Mouse (Mus musculus) liver, adult 2 months (tissue): Measurements from ENCODE around the gene Ttll11. TPM values are rescaled to one million over a fixed set of nuclear protein-coding genes. Genes with fewer than 3 reads are reported as not detected.

Source experiments
- DNase-seq: peaks from one replicate; pipeline ENCODE4 v3.0.0-alpha.2; 2011; ENCODE audit warnings: low read depth, low spot score; ENCODE audit errors: extremely low read depth
- H3K27ac ChIP-seq: fragments of 200-500 bp; replicated peaks from 2 replicates; pipeline ENCODE4 v1.5.1; 2012; ENCODE audit warnings: low read depth, mild to moderate bottlenecking, control low read depth, inconsistent platforms, low read length; ENCODE audit not compliant: insufficient read depth
- H3K27me3 ChIP-seq: fragments of 200-500 bp; 2 replicates; pipeline ENCODE4 v1.6.1; 2012; ENCODE audit warnings: mild to moderate bottlenecking, moderate library complexity, low read length, inconsistent platforms; ENCODE audit not compliant: control insufficient read depth, insufficient read depth
- H3K36me3 ChIP-seq: fragments of 200-500 bp; 2 replicates; pipeline ENCODE4 v1.6.1; 2012; ENCODE audit warnings: low read length, inconsistent platforms; ENCODE audit not compliant: control insufficient read depth, insufficient read depth
- H3K4me1 ChIP-seq: fragments of 200-500 bp; 2 replicates; pipeline ENCODE4 v1.6.1; 2011; ENCODE audit warnings: low read length; ENCODE audit not compliant: control insufficient read depth, insufficient read depth
- H3K4me3 ChIP-seq: fragments of 200-500 bp; 2 replicates; pipeline ENCODE4 v1.5.1; 2011; ENCODE audit warnings: low read depth, mild to moderate bottlenecking, control low read depth, low read length, moderate library complexity; ENCODE audit not compliant: insufficient read depth
- H3K79me2 ChIP-seq: fragments of 200-500 bp; 2 replicates; pipeline ENCODE4 v1.6.1; 2012; ENCODE audit warnings: inconsistent platforms, mild to moderate bottlenecking, low read length, moderate library complexity; ENCODE audit not compliant: control insufficient read depth, insufficient read depth
- H3K9ac ChIP-seq: fragments of 200-500 bp; 2 replicates; pipeline ENCODE4 v1.6.1; 2012; ENCODE audit warnings: low read depth, mild to moderate bottlenecking, control low read depth, inconsistent platforms, low read length
- CTCF ChIP-seq: fragments of 200-500 bp; IDR thresholded peaks from 2 replicates; pipeline ENCODE4 v1.5.1; 2011; ENCODE audit warnings: low read depth, low read length, control low read depth
- POLR2A ChIP-seq: fragments of 200-500 bp; IDR thresholded peaks from 2 replicates; pipeline ENCODE4 v1.6.1; 2011; ENCODE audit warnings: low read length, control low read depth; ENCODE audit not compliant: insufficient read depth; ENCODE audit errors: extremely low read depth
- WGBS: fragments of 180-500 bp; shearing (Covaris S2); methylation state at CpG from one replicate; pipeline ENCODE4 v1.1.7; 2018; 5-methylcytosine and 5-hydroxymethylcytosine counted together
- polyA plus RNA-seq: library from polyadenylated mRNA; depleted of rRNA; stranded (reverse); fragments of >200 nt; gene quantifications from 2 replicates; pipeline ENCODE4 v1.2.3, GENCODE M21; 2012
- total RNA-seq: library from RNA; depleted of rRNA; stranded (reverse); fragments of >200 nt; gene quantifications from 2 replicates; pipeline ENCODE4 v1.2.3, GENCODE M21; 2014

Gene Ttll11
- total and polyA plus RNA-seq, 2 experiments: 0.09 to 0.55 TPM

- no peak overlapping the region for H3K27ac ChIP-seq
- WGBS: 87% methylated on average over 2 of the region's 2 CpGs
- H3K4me1 ChIP-seq: no peaks in the 10 kb centered on the region
- H3K79me2 ChIP-seq: no peaks in the 10 kb centered on the region
- TF ChIP-seq POLR2A: no peak
- no peak for TF ChIP-seq CTCF
- H3K27me3 ChIP-seq: no peaks in the 10 kb centered on the region
- no peaks in the 10 kb centered on the region for H3K36me3 ChIP-seq
- H3K4me3 ChIP-seq: no peak overlapping the region
- no peak overlapping the region for H3K9ac ChIP-seq
- no peak for DNase-seq
Measured at GRCm38 (mm10) chr2:35963280-35963679, 16.4 kb downstream of the Ttll11 start.

DNA sequence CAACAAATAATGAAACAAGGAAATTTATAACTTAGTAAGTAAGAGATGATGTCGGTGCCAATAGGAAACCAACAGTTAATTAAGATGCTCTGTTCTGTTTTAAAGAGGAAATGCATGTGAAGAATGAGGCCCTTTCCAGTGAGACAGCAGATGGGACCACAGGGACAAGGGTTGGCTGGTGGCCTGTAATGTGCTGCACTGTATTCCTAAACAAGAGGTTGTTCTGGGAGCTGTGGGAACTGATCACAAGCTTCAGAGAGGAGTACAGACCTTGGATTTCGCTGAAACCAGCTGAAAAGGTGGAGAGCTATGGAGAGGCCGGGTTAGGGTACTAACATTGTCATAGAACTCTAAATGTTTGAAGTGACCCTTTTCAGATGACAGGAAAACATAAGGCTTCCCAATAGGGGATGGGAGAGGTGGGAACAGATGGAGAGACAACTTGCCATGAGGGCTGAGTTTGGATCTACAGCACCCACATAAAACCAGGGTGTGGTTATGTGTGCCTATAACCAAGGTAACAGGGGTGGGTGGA lies 18.1 kb downstream of the Ttll11 start:
- Histone ChIP-seq H3K79me2 (no peaks in the 10 kb centered on the region), H3K9ac (no peak overlapping the region), H3K36me3 (no peaks in the 10 kb centered on the region), H3K4me3 (no peak overlapping the region), H3K4me1 (no peaks in the 10 kb centered on the region), H3K27me3 (no peaks in the 10 kb centered on the region), H3K27ac (no peak overlapping the region)
- no peak for DNase-seq
- 82% methylated on average over 3 of the region's 3 CpGs for WGBS
- TF ChIP-seq POLR2A: no peak
- TF ChIP-seq CTCF: no peak

DNA sequence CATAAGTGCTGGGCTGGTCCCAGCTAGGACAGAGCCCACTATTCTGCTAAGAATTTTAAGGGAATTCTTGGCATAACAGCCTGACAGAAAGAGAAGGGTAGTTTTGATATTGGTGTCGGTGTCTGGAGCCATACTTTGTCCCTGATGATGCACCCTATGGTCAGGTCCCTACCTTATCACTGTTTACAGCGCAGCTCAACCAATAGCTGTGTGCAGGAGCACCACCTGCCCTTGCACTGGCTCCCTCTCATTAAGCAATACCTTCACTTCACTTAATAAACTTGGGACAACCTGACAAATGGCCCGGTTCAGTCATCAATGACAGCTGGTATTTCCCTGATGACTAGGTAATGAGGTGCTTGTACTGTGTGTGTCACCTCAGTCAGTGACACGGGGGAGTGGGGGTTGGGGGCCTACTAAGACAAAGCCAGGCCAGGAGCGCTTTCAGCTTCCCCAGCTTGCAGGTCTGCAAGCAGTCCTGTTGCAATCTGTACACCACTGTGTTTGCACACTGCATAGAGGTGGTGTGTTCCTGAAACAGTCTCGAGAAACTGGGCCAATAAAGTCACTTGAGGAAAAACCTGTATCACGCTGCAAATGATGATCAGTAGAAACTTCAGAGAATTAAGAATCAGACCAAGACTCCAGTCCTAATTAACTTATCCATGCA lies 22.1 kb downstream of the Ttll11 start:
- TF ChIP-seq CTCF (no peak), POLR2A (no peak)
- Histone ChIP-seq H3K27ac (no peak overlapping the region), H3K9ac (no peak overlapping the region), H3K4me3 (no peak overlapping the region), H3K79me2 (no peaks in the 10 kb centered on the region), H3K36me3 (no peaks in the 10 kb centered on the region), H3K4me1 (no peaks in the 10 kb centered on the region), H3K27me3 (no peaks in the 10 kb centered on the region)
- WGBS: 29% methylated on average over 7 of the region's 7 CpGs
- DNase-seq: peak; percentile 20

- H3K79me2 ChIP-seq: no peaks in the 10 kb centered on the region
- H3K4me3 ChIP-seq: no peak overlapping the region
- no peak for DNase-seq
- H3K27me3 ChIP-seq: no peaks in the 10 kb centered on the region
- H3K27ac ChIP-seq: no peak overlapping the region
- TF ChIP-seq CTCF (no peak), POLR2A (no peak)
- 30% methylated on average over 5 of the region's 5 CpGs for WGBS
- H3K4me1 ChIP-seq: no peaks in the 10 kb centered on the region; the same call in none of the 2 replicates
- no peak overlapping the region for H3K9ac ChIP-seq
- no peaks in the 10 kb centered on the region for H3K36me3 ChIP-seq
Measured at GRCm38 (mm10) chr2:35955211-35955610, 24.5 kb downstream of the Ttll11 start.

GRCm38 (mm10) chr2:35952187-35952958 lies 27.3 kb downstream of the Ttll11 start:
- Histone ChIP-seq H3K4me3 (no peak overlapping the region), H3K27ac (no peak overlapping the region), H3K27me3 (no peaks in the 10 kb centered on the region), H3K4me1 (no peaks in the 10 kb centered on the region; the same call in none of the 2 replicates), H3K36me3 (no peaks in the 10 kb centered on the region), H3K79me2 (no peaks in the 10 kb centered on the region), H3K9ac (no peak overlapping the region)
- WGBS: 39% methylated on average over 16 of the region's 16 CpGs
- TF ChIP-seq POLR2A (no peak), CTCF (no peak)
- DNase-seq: peak; percentile 77

- WGBS: 85% methylated on average over 4 of the region's 4 CpGs
- Histone ChIP-seq H3K79me2 (no peaks in the 10 kb centered on the region), H3K27me3 (no peaks in the 10 kb centered on the region), H3K27ac (no peak overlapping the region), H3K4me1 (no peaks in the 10 kb centered on the region), H3K36me3 (no peaks in the 10 kb centered on the region), H3K4me3 (no peak overlapping the region), H3K9ac (no peak overlapping the region)
- DNase-seq: no peak
- no peak for TF ChIP-seq CTCF
- no peak for TF ChIP-seq POLR2A
Measured at GRCm38 (mm10) chr2:35944896-35945295, 34.8 kb downstream of the Ttll11 start.
